Mouse (Mus musculus) stomach, postnatal 0 days (tissue): Measurements from ENCODE around the gene Ank3.

Experiments
- CTCF ChIP-seq: IDR thresholded peaks from 2 replicates; pipeline ENCODE4 v1.5.1; 2016; ENCODE audit warnings: antibody characterized with exemption, low read depth, mild to moderate bottlenecking, moderate library complexity
- EP300 ChIP-seq: optimal IDR thresholded peaks from 2 replicates; pipeline ENCODE3; 2016; ENCODE audit warnings: antibody characterized with exemption

- TF ChIP-seq CTCF (peak; percentile 75), EP300 (no peak)
Measured at GRCm38 (mm10) chr10:69781491-69781890, 382.9 kb downstream of the Ank3 start.
